Mouse (Mus musculus) CH12.LX (cell line): ENCODE measurements around the gene Gas2. TPM values are rescaled to one million over a fixed set of nuclear protein-coding genes. Genes with fewer than 3 reads are reported as not detected.

ENCODE experiments used
- DNase-seq: peaks from one replicate; pipeline ENCODE4 v3.0.0-alpha.2; 2013; ENCODE audit errors: extremely low read depth
- H3K27ac ChIP-seq: 2 replicates; pipeline ENCODE4 v1.5.1; 2012; ENCODE audit warnings: low read depth, mild to moderate bottlenecking, control low read depth, moderate library complexity; ENCODE audit not compliant: insufficient read depth
- H3K27me3 ChIP-seq: replicated peaks from 2 replicates; pipeline ENCODE3; 2012; ENCODE audit warnings: inconsistent platforms
- H3K36me3 ChIP-seq, 2 experiments: replicated peaks in 1 of 2; 2 replicates each; pipeline versions ENCODE3 to v1.6.1; 2012; ENCODE audit warnings: inconsistent platforms in 1 of 2, low read length in 1 of 2, mild to moderate bottlenecking in 1 of 2, mixed read lengths in 1 of 2, moderate library complexity in 1 of 2; ENCODE audit not compliant: control insufficient read depth in 1 of 2, insufficient read depth in 1 of 2
- H3K4me1 ChIP-seq, 2 experiments: 2 replicates each; pipeline ENCODE4 v1.6.1; 2012; ENCODE audit warnings: inconsistent platforms in 1 of 2, moderate library complexity in 1 of 2; ENCODE audit not compliant: insufficient read depth in 2 of 2, control insufficient read depth in 1 of 2
- H3K4me2 ChIP-seq: 2 replicates; pipeline ENCODE4 v1.6.1; 2012; ENCODE audit warnings: low read depth, mild to moderate bottlenecking, control low read depth; ENCODE audit not compliant: poor library complexity, insufficient read depth, severe bottlenecking
- H3K4me3 ChIP-seq, 3 experiments: fragments of 150-350 bp in 1 of 3; sonication (generic) in 1 of 3; replicated peaks in 1 of 3; 2 replicates each; pipeline versions ENCODE3 to v1.5.1; 2011 to 2012; ENCODE audit warnings: low read depth in 2 of 3, low read length in 2 of 3, mild to moderate bottlenecking in 2 of 3, moderate library complexity in 2 of 3, control low read depth in 1 of 3, improper control_type of control experiment in 1 of 3, inconsistent platforms in 1 of 3, mixed read lengths in 1 of 3; ENCODE audit not compliant: poor library complexity in 1 of 3
- H3K79me2 ChIP-seq: replicated peaks from 2 replicates; pipeline ENCODE4 v1.6.1; 2012; ENCODE audit warnings: mild to moderate bottlenecking, moderate library complexity; ENCODE audit not compliant: control insufficient read depth, poor library complexity, insufficient read depth, severe bottlenecking; ENCODE audit errors: extremely low read depth
- H3K9ac ChIP-seq: 2 replicates; pipeline ENCODE4 v1.6.1; 2012; ENCODE audit warnings: low read depth, mild to moderate bottlenecking, control low read depth, moderate library complexity; ENCODE audit not compliant: insufficient read depth
- H3K9me3 ChIP-seq: replicated peaks from 2 replicates; pipeline ENCODE3; 2012; ENCODE audit warnings: low read length, inconsistent platforms, mixed read lengths
- BHLHE40 ChIP-seq: IDR thresholded peaks from 2 replicates; pipeline ENCODE4 v1.6.1; 2011; ENCODE audit warnings: mild to moderate bottlenecking, low read depth, low read length, improper control_type of control experiment
- CHD1 ChIP-seq: IDR thresholded peaks from 2 replicates; pipeline ENCODE4 v1.6.1; 2012; ENCODE audit warnings: low read depth, low read length, improper control_type of control experiment, inconsistent platforms
- CTCF ChIP-seq, 2 experiments: IDR thresholded peaks in 1 of 2; conservative IDR thresholded peaks in 1 of 2; 2 replicates each; pipeline ENCODE4 v1.5.1; 2011 to 2012; ENCODE audit warnings: low read depth in 2 of 2, low read length in 2 of 2, improper control_type of control experiment in 1 of 2, inconsistent platforms in 1 of 2, mild to moderate bottlenecking in 1 of 2, moderate library complexity in 1 of 2
- ETS1 ChIP-seq: conservative IDR thresholded peaks from 2 replicates; pipeline ENCODE4 v1.6.1; 2012; ENCODE audit warnings: low read depth, mild to moderate bottlenecking, inconsistent platforms, low read length, improper control_type of control experiment, moderate library complexity
- JUND ChIP-seq: conservative IDR thresholded peaks from 2 replicates; pipeline ENCODE4 v1.6.1; 2011; ENCODE audit warnings: low read depth, low read length, improper control_type of control experiment
- MAX ChIP-seq: IDR thresholded peaks from 2 replicates; pipeline ENCODE4 v1.6.1; 2011; ENCODE audit warnings: low read length, improper control_type of control experiment
- MXI1 ChIP-seq: IDR thresholded peaks from 2 replicates; pipeline ENCODE4 v1.6.1; 2011; ENCODE audit warnings: mild to moderate bottlenecking, low read depth, low read length, improper control_type of control experiment
- MYC ChIP-seq: IDR thresholded peaks from 2 replicates; pipeline ENCODE4 v1.6.1; 2011; ENCODE audit warnings: low read depth, mild to moderate bottlenecking, improper control_type of control experiment, low read length
- NELFE ChIP-seq: IDR thresholded peaks from 2 replicates; pipeline ENCODE4 v1.6.1; 2011; ENCODE audit warnings: low read depth, low read length, improper control_type of control experiment
- NRF1 ChIP-seq: IDR thresholded peaks from 2 replicates; pipeline ENCODE4 v1.6.1; 2014; ENCODE audit warnings: low read depth, mild to moderate bottlenecking, inconsistent platforms, low read length, improper control_type of control experiment, moderate library complexity
- PAX5 ChIP-seq: IDR thresholded peaks from 2 replicates; pipeline ENCODE4 v1.6.1; 2012; ENCODE audit warnings: low read length, inconsistent platforms, mixed read lengths
- POLR2A ChIP-seq: IDR thresholded peaks from 2 replicates; pipeline ENCODE4 v1.6.1; 2011; ENCODE audit warnings: low read depth, mild to moderate bottlenecking, improper control_type of control experiment, low read length
- SIN3A ChIP-seq: IDR thresholded peaks from 2 replicates; pipeline ENCODE4 v1.6.1; 2012; ENCODE audit warnings: low read length, improper control_type of control experiment, inconsistent platforms
- SMC3 ChIP-seq: IDR thresholded peaks from 2 replicates; pipeline ENCODE4 v1.6.1; 2011; ENCODE audit warnings: low read depth, low read length, improper control_type of control experiment
- ZNF384 ChIP-seq: IDR thresholded peaks from 2 replicates; pipeline ENCODE4 v1.6.1; 2012; ENCODE audit warnings: low read depth, low read length, improper control_type of control experiment, inconsistent platforms
- dilution Hi-C: fragments of 300-500 bp; cut with MboI; formaldehyde crosslinking; loops from 2 replicates; pipeline ENCODE4 v1.14.3; 2020; ENCODE audit warnings: low sequenced_read_pairs; ENCODE audit not compliant: extremely low pct_unique_long_range_greater_than_20kb, extremely low pct_ligation_motif_present
- in situ Hi-C: fragments of 300-500 bp; cut with MboI; formaldehyde crosslinking; loops from 3 replicates; pipeline ENCODE4 v1.14.3; 2019; ENCODE audit warnings: low sequenced_read_pairs, low pct_ligation_motif_present, low pct_unique_long_range_greater_than_20kb, mixed read lengths
- polyA plus RNA-seq: library from polyadenylated mRNA; unstranded; fragments of >175 nt; gene quantifications from 2 replicates; pipeline ENCODE4 v1.2.1, GENCODE M21; 2012; ENCODE audit warnings: low read depth; ENCODE audit not compliant: insufficient read length
- total RNA-seq, 2 experiments: library from RNA; depleted of rRNA; stranded (reverse); fragments of 300-350 nt in 1 of 2; fragments of >200 nt in 1 of 2; gene quantifications; 2 replicates each; pipeline ENCODE4 v1.2.3; 2012 to 2014

Gene Gas2
- total and polyA plus RNA-seq, 3 experiments = 2.7 to 4.3 (median 3.3) TPM

DNA sequence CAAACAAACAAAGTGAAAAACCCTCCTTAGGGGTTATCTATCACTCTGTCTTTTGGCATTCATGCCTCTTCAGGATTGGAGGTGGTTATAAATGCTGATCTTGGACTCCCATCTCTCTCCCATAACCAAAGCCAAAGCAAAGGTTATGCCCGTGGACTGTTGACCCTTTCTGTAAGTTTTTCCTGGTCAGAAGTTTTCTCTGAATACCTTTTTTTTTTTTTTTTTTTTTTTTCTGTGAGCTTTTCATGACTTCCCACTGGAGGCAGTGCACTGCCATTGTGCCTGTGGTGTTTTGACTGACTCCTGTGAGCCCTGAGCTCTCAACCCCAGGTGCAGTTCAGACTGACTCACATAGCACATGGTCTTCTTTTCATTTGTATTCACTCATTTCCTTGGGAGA is 6.2 kb downstream of the Gas2 start:
- no peaks in the 10 kb centered on the region for H3K79me2 ChIP-seq
- no peak for TF ChIP-seq NRF1
- peak in 1 of 2 experiments; percentile 20; a peak in 2 of 4 replicates for TF ChIP-seq CTCF (conservative IDR thresholded peaks at IDR 0.05 in 1 of 2, IDR thresholded peaks at IDR 0.05 in 1 of 2; ENCODE audit: low read depth in 2 of 2, low read length in 2 of 2)
- no peak for TF ChIP-seq JUND
- TF ChIP-seq ZNF384 = peak; percentile 68
- in situ Hi-C loops (no loop called here), dilution Hi-C loops (no loop called here)
- H3K4me3 ChIP-seq = no peak overlapping the region
- H3K36me3 ChIP-seq = no peaks in the 10 kb centered on the region
- H3K4me2 ChIP-seq = no peak overlapping the region
- H3K9ac ChIP-seq = no peak overlapping the region
- H3K27me3 ChIP-seq = no peaks in the 10 kb centered on the region
- H3K4me1 ChIP-seq = no peaks in the 10 kb centered on the region
- peaks cover 6% of the 10 kb centered on the region for H3K9me3 ChIP-seq
- no peak overlapping the region for H3K27ac ChIP-seq
- no peak for DNase-seq

DNA sequence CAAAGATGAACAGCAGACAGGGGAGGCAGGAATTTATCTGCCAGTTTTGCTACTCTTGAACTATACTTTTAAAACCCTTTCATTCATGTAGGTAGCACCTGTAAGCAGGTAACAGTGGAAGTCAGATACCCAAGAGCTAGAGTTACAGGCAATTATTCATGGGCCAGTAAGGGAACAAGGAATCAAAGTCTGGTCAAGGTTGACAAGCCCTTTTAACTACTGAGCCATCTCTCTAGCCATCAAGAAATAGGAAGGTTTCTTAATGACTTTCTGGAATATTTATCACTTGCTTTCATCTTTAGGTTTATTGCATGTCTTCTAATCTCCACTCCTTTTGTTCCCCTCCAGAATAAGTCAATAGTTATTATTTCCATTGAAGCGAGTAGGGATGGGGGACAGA is 10.2 kb downstream of the Gas2 start:
- in situ Hi-C loops = no loop called here
- TF ChIP-seq ETS1 = no peak
- no peak for TF ChIP-seq MXI1
- TF ChIP-seq NELFE = no peak
- no peak for TF ChIP-seq SMC3
- no peak for TF ChIP-seq CTCF (conservative IDR thresholded peaks at IDR 0.05 in 1 of 2, IDR thresholded peaks at IDR 0.05 in 1 of 2; ENCODE audit: low read depth in 2 of 2, low read length in 2 of 2)
- TF ChIP-seq, all 38 proteins: peak for 0
- Histone ChIP-seq H3K9ac (no peak overlapping the region), H3K27ac (no peak overlapping the region), H3K4me1 (no peaks in the 10 kb centered on the region), H3K36me3 (no peaks in the 10 kb centered on the region), H3K9me3 (peaks cover 4% of the 10 kb centered on the region), H3K4me2 (no peak overlapping the region), H3K79me2 (no peaks in the 10 kb centered on the region), H3K27me3 (no peaks in the 10 kb centered on the region), H3K4me3 (no peak overlapping the region)
- DNase-seq = no peak
- dilution Hi-C loops = no loop called here

DNA sequence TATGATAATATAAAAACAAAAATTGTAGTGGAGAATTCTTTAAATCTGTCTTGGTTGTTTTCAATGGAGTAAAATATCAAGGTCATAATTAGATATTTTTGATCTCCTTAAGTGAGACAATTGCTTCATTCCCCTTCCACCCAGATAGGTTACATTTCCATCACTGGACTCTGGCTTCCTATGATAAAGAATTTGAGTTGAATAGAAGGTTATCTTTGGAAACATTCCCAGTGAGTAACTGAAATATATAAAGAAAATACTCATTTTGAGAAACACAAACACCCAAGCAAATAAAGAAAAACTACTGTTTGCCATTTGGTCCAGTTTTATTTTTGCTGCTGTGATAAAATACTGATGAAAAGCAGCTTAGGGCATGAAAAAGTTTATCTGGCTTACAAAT is 10.8 kb downstream of the Gas2 start:
- H3K27ac ChIP-seq = no peak overlapping the region
- H3K4me1 ChIP-seq = no peaks in the 10 kb centered on the region
- dilution Hi-C loops (no loop called here), in situ Hi-C loops (no loop called here)
- H3K27me3 ChIP-seq = no peaks in the 10 kb centered on the region
- H3K36me3 ChIP-seq = no peaks in the 10 kb centered on the region
- H3K9ac ChIP-seq = no peak overlapping the region
- no peak overlapping the region for H3K4me2 ChIP-seq
- TF ChIP-seq SIN3A (no peak), POLR2A (no peak), JUND (no peak), PAX5 (no peak), BHLHE40 (no peak), MYC (no peak), ETS1 (no peak), CHD1 (no peak), MAX (no peak)
- H3K79me2 ChIP-seq = no peaks in the 10 kb centered on the region
- no peak for DNase-seq
- no peak overlapping the region for H3K4me3 ChIP-seq
- H3K9me3 ChIP-seq = peaks cover 4% of the 10 kb centered on the region
